Mouse (Mus musculus) cerebral cortex, adult 2 months (tissue): ENCODE data around the gene Stra6.

Experiments
- WGBS: fragments of 180-500 bp; shearing (Covaris S2); methylation state at CpG from one replicate; pipeline ENCODE4 v1.1.7; 2018; 5-methylcytosine and 5-hydroxymethylcytosine counted together

Stra6 gene

DNA sequence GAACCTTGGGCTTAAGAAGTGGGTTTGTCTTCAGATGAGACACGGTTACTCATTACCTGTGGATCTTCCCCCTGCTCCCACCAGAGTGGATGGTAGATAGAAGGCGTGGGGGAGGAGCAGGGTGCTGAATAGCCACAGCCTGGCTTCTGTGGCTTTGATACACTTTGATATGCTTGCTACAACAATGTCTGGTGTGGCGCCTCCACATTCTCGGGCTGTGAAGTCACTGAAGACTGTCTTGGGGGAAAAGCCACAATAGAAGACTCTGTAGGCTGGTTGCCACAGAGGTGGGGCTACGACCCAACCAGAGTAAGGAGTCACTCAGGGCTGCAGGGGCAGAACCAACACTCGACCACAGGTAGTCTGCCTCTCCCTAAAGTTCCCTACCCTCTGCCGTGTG is 68.1 kb downstream of the Stra6 start:
- 69% methylated on average over 7 of the region's 7 CpGs for WGBS

DNA sequence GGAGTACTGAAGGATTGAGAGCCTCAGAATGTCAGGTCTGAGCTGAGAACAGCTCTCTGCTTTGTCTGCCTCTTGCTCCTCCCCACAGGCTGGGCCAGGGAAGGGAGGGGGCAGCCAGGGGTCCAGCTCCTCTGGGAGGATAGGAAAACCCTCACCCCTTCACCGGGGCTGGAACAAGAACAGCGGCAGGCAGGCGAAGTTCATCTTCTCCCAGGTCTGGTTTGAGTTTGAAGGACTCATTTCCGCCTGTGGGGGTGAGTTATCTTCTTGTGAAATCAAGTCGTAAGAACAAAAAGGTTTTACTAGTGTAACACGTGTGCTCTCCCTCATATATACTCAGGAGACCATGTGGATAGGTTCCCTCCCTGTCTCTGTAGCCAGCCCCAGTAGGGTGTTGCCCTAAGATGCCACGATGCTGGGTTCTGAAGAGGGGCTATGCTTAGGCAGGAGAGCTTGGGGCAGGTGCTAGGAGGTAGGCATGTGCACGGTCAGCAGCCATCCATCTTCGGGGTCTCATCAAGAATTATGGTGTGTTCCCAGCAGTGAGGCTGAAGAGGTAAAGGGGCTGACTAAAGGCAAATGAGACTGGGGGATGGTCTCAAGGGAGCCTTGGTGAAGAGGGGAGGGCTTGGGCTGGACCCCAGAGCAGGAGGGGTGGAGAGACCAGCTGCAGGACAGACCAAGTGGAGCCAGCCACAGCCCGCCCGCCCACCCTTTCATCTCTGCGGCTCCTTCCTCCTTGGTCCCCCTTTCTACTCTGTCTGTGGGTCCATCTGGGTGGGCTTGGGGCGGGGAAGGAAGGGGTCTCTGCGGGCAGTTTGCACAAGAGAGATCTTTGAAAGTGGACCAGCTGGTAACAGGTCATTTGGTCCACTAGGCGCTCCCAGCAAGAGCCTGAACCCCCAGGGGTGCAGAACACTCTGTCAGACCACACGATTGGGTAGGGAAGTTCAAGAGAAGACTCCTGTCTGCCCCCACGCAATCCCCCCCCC is 70.6 kb downstream of the Stra6 start:
- WGBS, result 50% methylated on average over 17 of the region's 17 CpGs

GRCm38 (mm10) chr9:58134906-58135305 is 71.3 kb downstream of the Stra6 start:
- WGBS, result 42% methylated on average over 7 of the region's 7 CpGs

GRCm38 (mm10) chr9:58135921-58136321 is 72.3 kb downstream of the Stra6 start:
- 54% methylated on average over 2 of the region's 2 CpGs for WGBS

GRCm38 (mm10) chr9:58139947-58140346 is 76.4 kb downstream of the Stra6 start:
- 33% methylated on average over 6 of the region's 6 CpGs for WGBS

- WGBS, result 66% methylated on average over 7 of the region's 7 CpGs
Measured at GRCm38 (mm10) chr9:58143419-58143818, 79.8 kb downstream of the Stra6 start.

DNA sequence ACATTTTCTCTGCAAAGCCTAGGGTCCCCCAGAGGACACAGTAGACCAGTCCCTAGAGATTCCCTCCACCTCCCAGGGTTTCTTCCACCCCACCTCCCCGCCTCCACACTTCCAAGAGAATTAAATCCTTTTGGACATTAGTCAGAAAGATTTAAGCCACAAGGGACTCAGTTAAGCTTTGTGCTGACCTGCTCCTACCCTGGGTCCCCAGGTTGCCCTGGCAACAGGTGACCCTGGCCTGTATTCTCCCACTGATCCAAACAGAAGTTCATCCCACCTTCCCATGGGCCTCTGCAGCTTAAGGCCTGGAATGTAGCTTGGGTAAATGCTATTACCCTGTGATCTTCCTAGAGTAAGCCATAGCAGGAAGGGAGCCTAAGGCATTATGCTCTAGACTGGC is 81.1 kb downstream of the Stra6 start:
- 86% methylated on average over 1 of the region's 1 CpGs for WGBS

GRCm38 (mm10) chr9:58145417-58145816 is 81.8 kb downstream of the Stra6 start:
- WGBS, result 77% methylated on average over 5 of the region's 5 CpGs

GRCm38 (mm10) chr9:58148806-58149205 is 85.2 kb downstream of the Stra6 start:
- WGBS, result 82% methylated on average over 2 of the region's 2 CpGs

GRCm38 (mm10) chr9:58150733-58151361 is 87.3 kb downstream of the Stra6 start:
- WGBS, result 88% methylated on average over 4 of the region's 4 CpGs

DNA sequence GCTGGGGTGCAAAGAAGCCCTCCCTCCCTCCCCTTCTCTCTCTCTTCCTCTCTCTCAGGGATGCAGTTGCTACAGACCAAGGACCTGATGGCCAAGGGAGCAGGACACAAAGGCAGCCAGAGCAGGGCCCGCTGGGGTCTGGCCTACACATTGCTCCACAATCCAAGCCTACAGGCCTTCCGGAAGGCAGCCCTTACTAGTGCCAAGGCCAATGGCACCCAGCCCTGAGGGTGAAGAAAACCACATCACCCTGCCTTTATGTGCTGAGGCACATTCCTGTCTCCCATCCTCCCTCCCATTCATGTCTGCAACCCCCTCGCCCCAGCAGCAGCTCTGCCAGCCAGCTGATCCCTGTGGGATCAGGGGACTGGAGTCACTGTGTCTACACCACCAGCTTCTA is 89.5 kb downstream of the Stra6 start:
- 86% methylated on average over 3 of the region's 3 CpGs for WGBS

DNA sequence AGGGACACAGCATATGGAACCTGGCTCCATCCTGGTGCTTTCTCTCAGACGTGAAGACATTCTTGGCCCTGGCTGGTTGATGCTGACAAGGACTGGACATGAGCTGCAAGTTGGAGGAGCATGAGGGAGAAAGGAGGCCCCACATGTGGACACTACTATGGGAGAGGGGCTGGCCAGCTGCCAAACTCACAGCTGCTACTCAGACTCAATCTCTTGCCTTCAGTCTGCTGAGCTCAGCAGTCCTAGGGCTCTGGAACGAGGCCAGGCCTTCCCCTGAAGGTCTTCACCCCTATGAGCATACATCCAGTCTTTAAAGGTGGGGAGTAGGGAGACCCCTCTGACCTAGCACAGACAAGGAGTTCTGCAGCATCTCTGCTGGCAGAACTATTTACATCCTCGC is 91.8 kb downstream of the Stra6 start:
- 65% methylated on average over 3 of the region's 3 CpGs for WGBS

DNA sequence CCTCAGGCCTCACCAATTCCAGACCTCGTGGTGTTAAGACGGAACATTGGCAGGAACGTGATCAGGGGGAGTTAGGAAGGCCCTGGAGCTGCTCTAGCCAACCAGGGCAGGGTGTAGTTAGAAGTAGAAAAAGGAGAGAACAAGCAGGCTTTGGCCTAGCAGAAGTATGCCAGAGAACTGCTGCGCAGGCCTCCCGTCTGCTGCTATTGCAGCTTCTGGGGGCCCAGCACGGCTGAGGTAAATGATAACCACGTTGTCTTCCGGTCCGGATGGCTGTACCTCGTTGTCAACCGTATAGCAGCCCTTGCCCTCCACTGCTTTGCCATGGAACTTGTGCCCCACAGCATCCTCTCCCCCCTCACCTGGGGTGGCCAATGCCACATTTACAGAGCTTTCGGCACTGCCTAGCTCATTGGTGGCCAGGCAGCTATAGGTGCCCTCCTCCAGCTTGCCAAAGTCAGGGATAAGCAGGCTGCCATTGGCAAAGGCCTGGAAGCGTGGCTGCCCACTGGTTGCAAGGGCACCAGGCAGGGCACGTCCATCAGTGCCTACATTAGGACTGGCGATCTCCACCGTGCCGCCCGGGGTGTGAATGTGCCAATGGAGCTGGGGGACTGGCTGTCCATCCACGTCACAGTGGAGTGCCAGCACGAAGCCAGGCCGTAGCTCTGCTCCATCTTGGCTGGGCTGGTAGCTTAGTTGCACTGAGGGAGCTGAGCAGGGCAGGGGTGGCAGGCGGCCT is 93.4 kb downstream of the Stra6 start:
- WGBS, result 89% methylated on average over 22 of the region's 22 CpGs

GRCm38 (mm10) chr9:58157838-58158237 is 94.2 kb downstream of the Stra6 start:
- whole genome bisulfite sequencing, result 82% methylated on average over 13 of the region's 13 CpGs

DNA sequence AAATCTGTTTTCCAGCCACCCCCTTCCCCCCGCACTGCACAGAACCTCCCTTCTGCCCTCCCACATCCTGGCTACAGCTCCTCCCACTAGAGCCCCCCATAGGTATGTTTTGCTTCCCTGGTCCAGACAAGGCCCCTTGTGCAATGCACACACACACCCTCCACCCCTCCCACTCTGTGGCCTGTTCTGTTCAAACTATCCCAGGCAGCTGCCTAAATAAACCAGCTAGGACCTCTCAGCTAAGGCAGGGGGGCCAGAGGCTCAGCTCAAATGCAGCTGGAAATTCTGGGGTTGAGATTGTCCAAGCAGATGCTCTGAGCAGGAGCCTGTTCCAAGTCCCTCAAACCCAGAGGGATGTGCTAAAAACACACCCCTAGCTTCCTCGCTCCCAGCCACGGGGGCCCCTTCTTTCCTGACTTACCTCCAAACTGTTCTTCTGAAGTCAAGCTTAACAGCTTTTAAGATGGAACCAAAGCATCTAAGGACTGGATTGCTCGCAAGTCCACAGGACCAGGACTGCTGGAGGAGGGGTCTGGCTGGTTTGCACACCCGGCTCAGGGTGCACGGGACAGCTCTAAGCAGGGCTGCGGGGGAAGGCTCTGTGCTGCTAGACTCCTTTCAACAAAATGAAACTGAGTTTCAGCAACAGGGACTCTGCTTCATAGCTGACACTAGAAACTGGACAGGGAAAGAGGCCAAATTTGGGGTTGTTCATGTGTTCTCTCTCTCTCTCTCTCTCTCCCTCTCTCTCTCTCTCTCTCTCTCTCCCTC is 95.1 kb downstream of the Stra6 start:
- WGBS, result 49% methylated on average over 7 of the region's 7 CpGs

DNA sequence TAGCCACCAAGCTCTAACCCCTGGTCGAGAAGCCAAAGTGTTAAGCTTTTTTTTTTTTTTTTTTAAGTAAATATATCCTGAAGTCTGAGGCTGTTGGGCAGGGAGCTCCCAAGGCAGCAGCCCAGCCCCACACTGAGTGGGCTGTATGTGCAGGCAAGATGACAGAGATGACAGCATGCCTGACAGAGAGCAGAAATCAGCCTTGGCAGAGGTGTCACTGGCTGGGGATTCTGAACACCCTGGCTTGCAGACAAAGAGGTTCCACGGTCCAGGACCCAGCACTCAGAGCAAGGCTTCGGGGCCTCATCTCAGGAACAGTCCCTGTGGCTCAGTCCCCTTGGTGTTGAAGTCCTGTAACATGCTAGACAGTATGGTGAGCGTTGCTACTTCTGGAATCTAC is 96.3 kb downstream of the Stra6 start:
- WGBS, result 41% methylated on average over 4 of the region's 4 CpGs

GRCm38 (mm10) chr9:58160315-58160714 is 96.7 kb downstream of the Stra6 start:
- WGBS, result 76% methylated on average over 5 of the region's 5 CpGs

DNA sequence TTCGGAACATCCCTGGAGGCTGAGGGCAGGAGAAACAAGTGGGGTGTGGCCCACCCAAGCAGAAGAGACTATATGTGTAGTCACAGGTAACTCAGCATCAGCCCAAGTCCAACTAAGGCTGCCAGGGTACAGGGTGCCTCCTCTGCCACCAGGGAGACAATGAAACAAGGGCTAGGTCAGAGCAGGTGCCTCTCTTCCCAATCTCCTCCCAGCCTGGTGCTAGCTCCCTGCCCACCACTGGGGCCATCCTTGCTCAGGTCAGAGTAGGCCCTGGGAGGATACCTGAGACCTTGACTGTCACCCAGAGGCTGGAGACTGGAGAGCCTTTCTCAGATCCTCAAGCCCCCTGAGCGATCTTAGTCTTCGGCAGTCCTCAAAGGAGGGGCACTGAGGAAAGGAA is 98.6 kb downstream of the Stra6 start:
- WGBS, result 94% methylated on average over 3 of the region's 3 CpGs

DNA sequence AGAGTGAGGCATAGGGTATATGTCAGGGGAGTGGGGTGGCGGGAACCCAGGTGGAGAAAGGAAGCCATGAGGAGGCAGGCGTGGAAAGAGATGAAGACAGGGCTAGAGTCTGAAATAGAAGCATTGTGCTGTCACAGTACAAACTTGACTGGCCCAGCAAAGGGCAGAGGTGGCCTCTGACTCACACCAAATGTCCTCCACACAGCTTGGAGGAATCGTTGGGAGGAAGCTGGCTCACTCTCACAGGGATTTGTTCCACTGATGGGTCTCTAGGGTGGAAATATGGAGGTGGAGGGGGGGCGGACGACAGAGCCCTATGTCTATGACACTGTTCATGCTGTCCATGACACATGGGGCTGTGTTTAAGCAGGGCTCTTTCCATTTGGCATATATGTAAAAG is 99.6 kb downstream of the Stra6 start:
- 66% methylated on average over 5 of the region's 5 CpGs for WGBS

DNA sequence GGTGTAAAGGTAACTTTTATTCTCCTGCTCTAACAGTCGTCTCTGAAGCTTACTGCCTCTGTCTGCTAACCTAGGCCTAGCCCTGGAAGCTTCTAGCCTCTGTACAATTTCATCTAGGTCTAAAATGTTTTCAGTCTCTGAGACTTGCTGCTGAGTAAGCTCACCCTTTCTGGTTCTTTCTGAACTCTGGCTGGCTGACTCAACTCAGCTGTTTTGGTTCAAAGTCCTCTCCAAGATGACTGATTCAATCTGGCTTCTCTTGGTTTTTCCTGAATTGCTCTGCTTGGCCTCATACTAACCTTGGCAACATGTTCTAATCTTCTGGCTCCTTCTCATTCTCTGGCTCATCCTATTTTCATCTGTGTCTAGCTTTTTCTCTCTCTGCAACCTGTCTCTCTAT is 102.2 kb downstream of the Stra6 start:
- 91% methylated on average over 1 of the region's 1 CpGs for WGBS

DNA sequence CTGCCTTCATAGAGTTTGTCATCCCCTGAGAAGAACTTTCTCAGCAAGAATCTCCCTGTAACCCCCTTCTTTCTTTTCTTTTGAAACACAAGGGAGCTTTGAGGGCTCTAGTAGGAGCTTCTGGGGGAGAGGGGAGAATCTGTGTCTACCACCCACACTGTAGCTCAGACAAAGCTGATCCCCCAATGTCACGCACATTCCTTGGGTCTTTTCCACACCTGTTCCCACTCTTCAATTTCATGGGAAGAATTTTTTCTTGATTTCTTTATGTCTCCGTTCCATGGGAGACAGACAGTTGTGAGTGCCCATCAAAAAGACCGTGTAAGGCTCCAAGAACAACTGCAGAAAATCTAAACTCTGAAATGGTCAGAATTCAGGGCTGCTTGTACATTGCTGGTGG is 105.3 kb downstream of the Stra6 start:
- 61% methylated on average over 3 of the region's 3 CpGs for WGBS

DNA sequence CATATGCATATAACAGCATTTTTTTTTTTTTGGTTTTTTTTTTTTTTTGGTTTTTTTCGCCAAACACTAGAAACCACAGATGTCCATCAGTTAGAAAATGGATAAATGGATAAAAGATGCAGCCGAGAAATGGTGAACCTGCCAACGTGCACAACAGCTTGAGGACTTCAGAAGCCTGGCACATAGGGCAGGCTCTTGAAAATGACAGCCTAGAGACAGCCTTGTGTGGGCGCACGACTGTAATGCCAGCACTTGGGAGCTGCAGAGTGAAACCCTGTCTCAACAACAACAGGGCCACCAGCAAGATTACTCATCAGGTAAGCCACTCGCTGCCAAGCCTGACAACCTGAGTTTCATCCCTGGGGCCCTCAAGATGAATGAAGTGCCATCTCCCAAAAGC is 105.8 kb downstream of the Stra6 start:
- 57% methylated on average over 6 of the region's 6 CpGs for WGBS
